Mouse (Mus musculus) kidney, adult 2 months (tissue): ENCODE results near the gene Zswim4. TPM values are rescaled to one million over a fixed set of nuclear protein-coding genes. Genes with fewer than 3 reads are reported as not detected.

Experiments used
- DNase-seq: peaks from one replicate; pipeline ENCODE4 v3.0.0; 2021
- H3K27ac ChIP-seq: fragments of 200-500 bp; 2 replicates; pipeline ENCODE4 v1.5.1; 2012; ENCODE audit warnings: low read depth, low read length, control low read depth, inconsistent platforms; ENCODE audit not compliant: insufficient read depth
- H3K27me3 ChIP-seq: fragments of 200-500 bp; replicated peaks from 2 replicates; pipeline ENCODE4 v1.6.1; 2012; ENCODE audit warnings: mild to moderate bottlenecking, moderate library complexity, low read length, inconsistent platforms; ENCODE audit not compliant: control insufficient read depth, insufficient read depth
- H3K36me3 ChIP-seq: fragments of 200-500 bp; 2 replicates; pipeline ENCODE4 v1.6.1; 2012; ENCODE audit warnings: mild to moderate bottlenecking, moderate library complexity, low read length, inconsistent platforms; ENCODE audit not compliant: control insufficient read depth, insufficient read depth
- H3K4me1 ChIP-seq: fragments of 200-500 bp; 2 replicates; pipeline ENCODE4 v1.6.1; 2011; ENCODE audit warnings: low read length; ENCODE audit not compliant: control insufficient read depth, insufficient read depth
- H3K4me3 ChIP-seq: fragments of 200-500 bp; 2 replicates; pipeline ENCODE4 v1.5.1; 2011; ENCODE audit warnings: mild to moderate bottlenecking, low read depth, low read length, control low read depth; ENCODE audit not compliant: insufficient read depth
- CTCF ChIP-seq: fragments of 200-500 bp; conservative IDR thresholded peaks from 2 replicates; pipeline ENCODE4 v1.5.1; 2011; ENCODE audit warnings: low read depth, mild to moderate bottlenecking, control low read depth, low read length, moderate library complexity, mixed read lengths; ENCODE audit not compliant: insufficient read depth, insufficient read length
- POLR2A ChIP-seq: fragments of 200-500 bp; IDR thresholded peaks from one replicate; pipeline ENCODE4 v1.6.1; 2011; ENCODE audit warnings: low read depth, low read length, control low read depth
- WGBS: fragments of 180-500 bp; shearing (Covaris S2); methylation state at CpG from one replicate; pipeline ENCODE4 v1.1.7; 2018; 5-methylcytosine and 5-hydroxymethylcytosine counted together
- polyA plus RNA-seq: library from polyadenylated mRNA; depleted of rRNA; stranded (reverse); fragments of >200 nt; gene quantifications from 2 replicates; pipeline ENCODE4 v1.2.3, GENCODE M21; 2012

Gene Zswim4
- polyA plus RNA-seq, 1 experiment, result 9.2 TPM

GRCm38 (mm10) chr8:84186547-84186946 is 50.3 kb downstream of the Zswim4 start:
- peak; percentile 86 for DNase-seq
- Histone ChIP-seq H3K4me3 (peak overlapping the region; percentile 36), H3K36me3 (no peaks in the 10 kb centered on the region), H3K4me1 (no peaks in the 10 kb centered on the region; the same call in 1 of the 2 replicates), H3K27ac (peak overlapping the region; percentile 17; the same call in 1 of the 2 replicates), H3K27me3 (no peaks in the 10 kb centered on the region)
- under 1% methylated on average over 12 of the region's 12 CpGs for WGBS
- TF ChIP-seq POLR2A, result no peak
- TF ChIP-seq CTCF, result peak; percentile 97

GRCm38 (mm10) chr8:84185117-84185516 is 51.7 kb downstream of the Zswim4 start, which contains the start of gene Nanos3:
Gene Nanos3, minus strand, starts transcription at chr8:84185217.
- Histone ChIP-seq H3K36me3 (no peaks in the 10 kb centered on the region), H3K4me1 (no peaks in the 10 kb centered on the region; the same call in 1 of the 2 replicates), H3K4me3 (peak within 1 kb of the TSS; percentile 58; the same call in 1 of the 2 replicates), H3K27me3 (no peaks in the 10 kb centered on the region), H3K27ac (no peak within 1 kb of the TSS)
- no peak for DNase-seq
- TF ChIP-seq CTCF (no peak), POLR2A (no peak)
- 98% methylated on average over 7 of the region's 7 CpGs for WGBS

- no peaks in the 10 kb centered on the region for H3K36me3 ChIP-seq
- no peak overlapping the region for H3K27ac ChIP-seq
- H3K27me3 ChIP-seq, result no peaks in the 10 kb centered on the region
- H3K4me3 ChIP-seq, result peak overlapping the region; percentile 58
- H3K4me1 ChIP-seq, result no peaks in the 10 kb centered on the region; the same call in 1 of the 2 replicates
- no peak for DNase-seq
- TF ChIP-seq CTCF, result no peak
- no peak for TF ChIP-seq POLR2A
- 24% methylated on average over 21 of the region's 21 CpGs for WGBS
Observed at GRCm38 (mm10) chr8:84184085-84185043, 52.5 kb downstream of the Zswim4 start.

- no peak for TF ChIP-seq CTCF
- TF ChIP-seq POLR2A, result no peak
- no peak for DNase-seq
- no peaks in the 10 kb centered on the region for H3K27me3 ChIP-seq
- 2% methylated on average over 77 of the region's 87 CpGs for WGBS
- peak overlapping the region; percentile 58 for H3K4me3 ChIP-seq
- H3K36me3 ChIP-seq, result no peaks in the 10 kb centered on the region
- no peaks in the 10 kb centered on the region; the same call in 1 of the 2 replicates for H3K4me1 ChIP-seq
- no peak overlapping the region for H3K27ac ChIP-seq
Observed at GRCm38 (mm10) chr8:84183261-84184084, 53.4 kb downstream of the Zswim4 start.

- WGBS, result 68% methylated on average over 4 of the region's 4 CpGs
- H3K4me1 ChIP-seq, result no peaks in the 10 kb centered on the region; the same call in 1 of the 2 replicates
- TF ChIP-seq POLR2A (no peak), CTCF (no peak)
- H3K4me3 ChIP-seq, result no peak overlapping the region
- H3K27ac ChIP-seq, result no peak overlapping the region
- no peak for DNase-seq
- no peaks in the 10 kb centered on the region for H3K36me3 ChIP-seq
- H3K27me3 ChIP-seq, result no peaks in the 10 kb centered on the region
Observed at GRCm38 (mm10) chr8:84182833-84183232, 54.0 kb downstream of the Zswim4 start.

GRCm38 (mm10) chr8:84180530-84181190 is 56.2 kb downstream of the Zswim4 start:
- Histone ChIP-seq H3K4me3 (no peak overlapping the region), H3K4me1 (no peaks in the 10 kb centered on the region; the same call in 1 of the 2 replicates), H3K27me3 (no peaks in the 10 kb centered on the region), H3K27ac (no peak overlapping the region), H3K36me3 (no peaks in the 10 kb centered on the region)
- 15% methylated on average over 16 of the region's 16 CpGs for WGBS
- peak; percentile 20 for DNase-seq
- TF ChIP-seq CTCF (no peak), POLR2A (no peak)
